Mouse (Mus musculus): ENCODE measurements at regions not wholly inside any gene's neighbourhood (a gene's known extent, or its start where the extent isn't known, plus 50 kb on each side); places are given as distances from the start of the nearest gene placed in this dataset.
A peak's percentile ranks its signal among the peaks of the same experiment; 100 is the strongest.

DNA sequence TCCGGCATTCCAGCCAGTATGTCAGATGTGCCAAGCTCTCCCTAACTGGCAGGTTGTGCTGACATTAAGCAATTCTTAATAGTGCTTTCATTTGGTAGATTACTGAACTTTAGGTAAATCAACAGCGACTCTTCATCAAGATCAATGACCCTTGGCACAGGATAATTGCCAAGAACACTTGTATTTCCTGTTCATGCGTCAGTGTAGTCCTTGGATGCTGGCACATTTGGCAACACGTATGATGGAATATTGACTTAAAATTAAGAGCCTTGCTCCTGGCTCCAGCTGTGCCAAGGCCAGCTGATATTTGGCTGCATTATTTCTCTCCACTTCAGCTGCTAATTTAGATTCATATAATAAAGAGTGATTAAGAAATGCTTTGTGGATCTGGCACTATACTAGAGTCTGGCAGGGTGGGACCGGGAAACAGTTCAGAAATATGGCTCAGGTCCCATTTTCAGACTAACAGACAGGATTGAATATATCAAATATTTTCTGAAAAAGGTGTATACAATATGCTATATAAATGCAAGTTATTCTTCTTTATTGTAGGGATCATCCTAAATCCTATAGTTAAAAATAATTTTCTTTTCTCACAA is 365.5 kb downstream of the Mllt3 start:
- no peak for DNase-seq (ENCODE audit: low spot score)

DNA sequence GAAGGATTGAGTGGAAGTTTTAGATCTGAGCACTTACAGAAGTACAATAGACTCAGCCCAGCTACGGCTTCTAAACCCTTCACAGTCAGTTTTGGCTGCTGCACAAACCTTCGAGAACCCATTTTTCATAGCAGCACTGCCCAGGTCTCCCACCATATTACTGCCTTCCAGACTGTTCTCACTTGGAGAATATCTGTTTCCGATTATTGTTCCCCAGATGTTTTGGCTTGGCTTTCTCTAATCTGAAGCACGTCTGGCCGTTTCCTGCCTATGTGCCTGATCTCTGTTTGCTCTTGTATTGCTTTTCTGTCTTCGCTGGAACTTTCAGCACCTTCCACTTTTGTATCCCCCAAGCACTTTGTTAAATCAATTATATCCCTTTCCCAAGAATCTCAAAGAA is 368.0 kb downstream of the Mllt3 start:
- no peak for DNase-seq (ENCODE audit: low spot score)

DNA sequence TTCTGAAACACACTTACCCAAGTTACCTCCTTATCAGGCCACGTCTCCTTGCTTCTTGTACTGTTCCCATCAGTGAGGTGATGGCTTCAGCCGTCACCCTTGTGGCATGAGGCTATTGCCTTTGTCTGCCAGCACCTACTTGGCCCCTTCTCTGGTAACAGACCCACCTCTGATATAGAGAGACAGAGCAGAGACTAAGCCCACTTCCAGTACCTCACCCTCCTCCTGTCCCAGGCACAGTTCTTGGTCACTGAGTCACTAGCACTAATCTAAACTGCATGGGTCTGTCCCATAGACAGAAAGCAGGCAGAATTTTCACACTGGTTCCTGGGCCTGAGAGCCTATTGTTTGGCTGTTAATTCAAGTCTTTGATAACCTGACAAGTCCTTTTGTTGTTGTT is 370.3 kb downstream of the Mllt3 start:
- no peak for DNase-seq (ENCODE audit: low spot score)

DNA sequence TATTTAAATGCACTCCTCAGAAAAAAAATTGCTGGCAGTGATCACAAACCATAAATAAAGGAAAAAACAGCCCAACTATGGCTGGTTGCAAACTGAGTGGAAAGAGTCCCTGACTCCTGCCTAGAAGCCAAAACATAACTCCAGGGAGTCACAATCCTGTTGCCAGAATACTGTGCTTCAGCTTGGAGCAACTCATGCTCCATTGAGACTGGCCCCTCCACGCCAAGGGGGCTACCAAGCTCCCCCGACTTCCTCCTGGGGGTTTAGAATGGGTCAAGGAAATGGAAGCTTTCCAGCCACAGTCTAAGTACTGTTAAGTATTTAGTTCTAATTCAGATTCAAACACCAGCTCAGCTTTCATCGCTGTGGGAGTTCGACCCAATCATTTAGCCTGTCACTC is 374.8 kb downstream of the Mllt3 start:
- no peak for DNase-seq (ENCODE audit: low spot score)

DNA sequence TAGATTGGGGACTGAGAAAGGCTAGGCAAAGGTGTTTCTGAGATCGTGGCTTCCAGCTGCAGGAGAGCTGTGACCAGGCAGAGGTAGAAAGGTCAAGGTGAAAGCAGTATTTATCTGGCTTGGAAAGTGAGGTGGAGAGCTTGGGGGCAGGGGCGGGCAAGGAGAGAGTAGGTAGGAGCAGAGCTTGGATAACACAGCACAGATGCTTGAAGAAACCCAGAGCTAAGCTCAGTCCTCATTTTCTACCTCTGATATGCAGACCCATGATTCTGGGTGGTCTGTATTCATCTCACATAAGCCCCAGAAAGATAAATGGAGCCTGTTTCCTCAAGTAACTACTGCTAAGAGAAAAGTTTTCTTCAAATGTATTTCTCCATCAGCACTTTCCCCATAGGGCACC is 375.3 kb downstream of the Mllt3 start:
- DNase-seq (ENCODE audit: low spot score) = no peak

DNA sequence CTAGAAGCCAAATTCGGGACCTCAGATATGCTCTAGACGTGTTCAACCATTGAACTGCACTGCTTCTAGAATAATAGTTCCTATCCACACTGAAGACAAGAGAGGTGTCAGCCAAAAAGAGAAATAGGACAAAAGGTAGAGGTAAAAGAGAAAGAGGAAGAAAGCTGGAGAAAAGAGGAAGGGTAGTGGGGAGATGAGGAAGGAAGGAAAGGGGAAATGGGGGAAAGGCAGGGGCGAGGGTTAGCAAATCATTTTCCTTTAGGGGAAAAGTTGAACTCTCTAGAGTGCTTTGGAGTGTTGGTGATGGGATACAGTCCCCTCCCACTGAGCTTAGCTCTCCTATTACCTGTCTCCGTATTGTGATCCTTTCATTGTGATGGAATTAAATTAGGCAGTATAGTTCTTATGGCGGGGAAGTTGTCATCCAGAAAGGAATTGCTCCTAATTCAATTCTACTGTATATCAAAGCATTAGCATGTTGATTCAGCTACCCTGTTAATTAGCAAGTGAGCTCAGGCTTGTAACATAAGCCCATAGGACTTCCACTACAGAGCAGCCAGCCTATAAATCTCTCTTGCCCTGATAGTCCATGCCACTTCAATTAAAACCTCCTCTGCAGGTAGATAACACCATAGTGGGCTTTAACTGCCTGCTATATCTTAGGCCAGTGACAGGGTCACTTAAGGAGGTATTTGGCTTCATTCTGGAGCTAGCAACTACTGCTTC is 379.6 kb downstream of the Mllt3 start:
- no peak for DNase-seq (ENCODE audit: low spot score)

DNA sequence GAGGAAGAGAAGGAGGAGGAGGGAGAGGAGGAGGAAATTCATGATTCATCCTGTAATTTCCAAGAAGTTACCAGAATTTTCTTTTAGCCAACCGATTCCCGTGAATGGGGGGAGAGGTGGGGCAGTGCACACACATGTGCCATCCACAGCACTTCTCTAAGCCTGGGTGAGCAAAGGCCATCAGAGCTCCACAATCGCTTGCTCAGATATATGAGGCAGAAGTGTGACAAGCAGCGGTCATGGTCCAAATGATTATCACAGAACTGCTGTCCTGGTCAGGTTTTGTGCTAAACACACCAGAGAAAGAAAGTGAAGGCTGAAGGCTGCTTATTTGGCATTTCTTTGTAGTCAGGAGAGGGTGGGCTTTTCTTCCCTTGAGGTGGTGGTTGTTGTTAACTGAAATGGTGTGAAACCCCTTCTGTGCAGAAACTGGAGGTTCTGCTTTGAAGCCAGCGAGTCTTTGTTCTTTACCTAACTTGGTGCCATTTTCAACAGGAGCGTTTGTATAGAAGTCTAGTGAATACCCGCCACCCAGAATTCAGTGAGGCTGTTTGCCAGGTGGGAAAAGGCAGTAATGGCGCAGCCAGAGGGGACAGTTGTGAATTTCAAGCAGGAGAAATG is 380.7 kb downstream of the Mllt3 start:
- no peak for DNase-seq (ENCODE audit: low spot score)

DNA sequence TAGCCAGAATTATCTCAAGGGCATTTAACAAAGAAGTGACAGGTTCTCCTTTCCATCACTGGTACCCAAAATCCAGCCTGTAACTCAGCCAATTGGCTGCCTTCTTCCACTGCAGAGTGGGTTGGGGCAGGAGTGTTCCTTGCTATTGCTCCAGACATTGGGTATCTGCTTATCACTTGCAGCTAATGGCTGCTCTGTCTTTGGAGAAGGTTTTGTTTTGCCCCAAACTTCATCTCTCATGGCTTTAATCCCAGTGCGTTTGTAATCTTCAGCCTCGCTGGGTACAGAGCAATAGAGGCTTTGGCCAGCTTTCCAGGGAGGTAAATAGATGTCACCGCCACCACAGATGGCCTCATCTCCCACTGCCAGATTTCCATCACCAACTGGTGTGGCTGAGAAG is 381.9 kb downstream of the Mllt3 start:
- no peak for DNase-seq (ENCODE audit: low spot score)

DNA sequence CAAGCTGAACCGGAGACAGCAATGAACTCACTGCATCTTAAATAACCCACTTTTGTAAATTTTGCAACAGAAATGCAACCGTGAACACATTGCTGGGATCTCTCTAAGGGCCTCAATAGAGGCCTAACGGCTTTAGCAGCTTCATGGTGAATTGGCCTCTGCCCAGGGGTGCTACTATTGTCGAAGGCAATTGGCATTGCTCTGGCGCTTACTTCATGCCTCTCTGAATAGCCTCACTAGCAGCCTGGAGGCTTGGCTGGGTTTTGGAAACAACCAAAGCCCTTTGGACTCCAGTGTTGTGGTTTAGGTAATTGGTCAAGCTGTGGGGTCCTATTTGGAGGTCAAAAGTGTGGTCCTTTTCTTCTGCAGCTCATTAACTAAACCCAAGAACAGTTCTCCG is 382.3 kb downstream of the Mllt3 start:
- peak; percentile 20 for DNase-seq (ENCODE audit: low spot score)

DNA sequence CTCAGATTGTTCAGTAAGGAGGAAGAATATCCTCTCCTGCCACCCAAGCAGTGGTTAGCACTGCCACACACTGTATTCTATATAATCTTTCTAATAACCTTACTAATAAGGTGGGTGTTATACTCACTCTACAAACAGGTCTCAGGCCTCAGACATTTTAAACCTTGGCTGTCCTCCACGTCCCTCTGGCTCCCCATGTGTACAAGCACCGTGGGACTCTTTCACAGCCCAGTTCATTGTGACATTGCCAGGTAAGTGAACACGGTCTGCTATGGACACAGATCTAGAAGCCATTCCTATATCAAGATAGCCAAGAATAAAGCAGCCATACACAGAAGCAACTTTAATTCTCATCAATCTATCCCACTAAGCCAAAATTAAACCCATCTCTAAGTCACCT is 382.8 kb downstream of the Mllt3 start:
- DNase-seq (ENCODE audit: low spot score) = no peak

DNA sequence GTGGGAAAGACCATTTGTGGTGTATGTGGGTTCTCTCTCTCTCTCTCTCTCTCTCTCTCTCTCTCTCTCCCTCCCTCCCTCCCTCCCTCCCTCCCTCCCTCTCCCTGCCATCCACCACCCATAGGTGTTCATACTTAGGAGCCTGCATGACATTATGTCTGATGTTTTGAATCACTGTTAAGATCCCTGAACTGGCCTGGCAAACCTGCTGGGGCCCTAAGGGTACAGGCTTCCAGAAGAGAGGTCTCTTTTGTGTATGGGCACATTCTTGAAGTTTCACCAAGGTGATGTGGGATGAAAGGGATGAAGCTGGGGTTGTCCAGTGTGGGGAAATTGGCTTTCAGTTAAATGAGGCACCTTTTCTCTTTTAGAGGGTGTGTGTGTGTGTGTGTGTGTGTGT is 384.2 kb downstream of the Mllt3 start:
- no peak for DNase-seq (ENCODE audit: low spot score)

DNA sequence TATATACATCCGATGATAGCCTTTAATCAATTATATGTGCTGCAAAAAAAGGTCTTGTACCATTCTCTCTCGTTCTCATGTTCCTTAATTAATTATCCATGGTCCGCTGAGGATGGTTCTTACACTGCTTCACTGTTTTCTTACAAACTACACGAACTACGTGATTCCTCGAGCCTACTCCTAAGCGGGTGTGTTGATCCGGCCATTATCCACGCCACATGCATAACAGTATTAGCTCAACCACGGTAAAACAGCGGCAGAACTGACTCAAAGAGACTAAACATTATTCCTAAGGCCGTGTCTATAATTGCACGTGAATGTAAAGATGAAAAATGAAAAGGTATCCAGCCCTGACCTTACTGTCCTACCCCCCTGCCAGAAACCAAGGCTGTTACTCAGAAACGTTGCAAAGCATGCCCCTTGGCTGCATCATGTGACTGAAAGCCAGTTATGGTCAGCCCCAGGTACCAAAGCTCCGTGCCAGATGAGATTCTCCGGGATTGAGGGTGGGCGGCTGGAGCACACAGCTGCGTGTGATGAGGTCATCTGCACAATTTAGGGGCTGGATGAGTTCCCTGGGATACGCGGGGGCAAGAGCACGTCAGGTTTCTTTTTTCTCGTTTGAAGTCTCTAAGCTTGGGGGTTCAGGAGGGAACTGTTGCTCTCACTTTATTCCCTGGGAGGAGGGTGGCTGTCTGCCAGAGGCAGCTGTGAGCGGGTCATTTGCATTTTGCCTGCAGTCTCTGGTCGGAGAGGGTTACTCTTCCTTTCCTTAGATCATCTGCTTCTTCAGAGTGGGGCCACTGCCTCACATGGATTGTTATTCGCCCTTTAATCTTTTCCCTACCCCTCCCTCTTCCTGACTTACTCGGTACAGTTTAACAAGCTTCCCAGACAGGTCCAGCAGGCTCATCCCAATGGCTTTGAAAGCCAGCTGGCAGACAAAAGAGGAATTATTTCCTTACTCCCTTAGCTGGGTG is 384.9 kb downstream of the Mllt3 start:
- DNase-seq (ENCODE audit: low spot score) = no peak

DNA sequence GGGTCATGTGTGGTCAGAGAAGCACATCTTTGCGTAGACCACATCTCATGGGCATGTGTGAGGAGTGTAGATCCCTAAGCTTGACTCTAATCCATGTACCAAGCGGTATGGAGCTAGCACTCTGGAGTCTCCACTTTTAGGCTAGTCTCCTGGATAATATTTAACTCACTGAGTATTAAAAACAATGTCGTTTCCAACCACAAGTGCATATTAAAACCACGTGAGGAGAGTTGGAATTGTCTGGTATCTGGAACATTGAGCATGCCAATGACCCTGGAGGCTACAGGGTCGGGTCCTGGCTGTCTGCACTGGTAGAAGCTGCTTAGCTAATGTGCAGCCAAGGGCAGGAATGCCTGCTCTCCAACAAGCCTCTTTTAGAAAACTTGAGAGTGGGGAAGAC is 391.2 kb downstream of the Mllt3 start:
- DNase-seq (ENCODE audit: low spot score) = no peak

DNA sequence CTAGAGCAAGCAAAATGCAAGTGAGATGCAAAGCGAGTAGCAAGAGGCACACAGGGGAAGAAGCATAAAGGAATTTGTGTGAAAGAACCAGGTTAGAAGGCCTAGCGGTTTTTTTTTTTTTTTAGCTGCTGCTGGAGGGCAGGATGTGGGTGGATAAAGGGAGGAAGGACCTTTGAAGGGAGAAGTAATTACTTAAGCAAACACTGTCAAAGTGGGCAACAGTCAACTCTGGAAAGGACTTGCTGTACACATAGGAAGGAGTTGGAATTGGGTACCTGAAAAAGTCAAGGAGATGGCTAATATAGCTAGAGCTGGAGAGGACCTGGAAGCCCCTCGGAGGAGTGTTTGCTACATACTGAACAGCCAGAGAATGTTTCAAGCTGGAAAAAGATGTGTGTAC is 391.6 kb downstream of the Mllt3 start:
- DNase-seq (ENCODE audit: low spot score) = no peak

DNA sequence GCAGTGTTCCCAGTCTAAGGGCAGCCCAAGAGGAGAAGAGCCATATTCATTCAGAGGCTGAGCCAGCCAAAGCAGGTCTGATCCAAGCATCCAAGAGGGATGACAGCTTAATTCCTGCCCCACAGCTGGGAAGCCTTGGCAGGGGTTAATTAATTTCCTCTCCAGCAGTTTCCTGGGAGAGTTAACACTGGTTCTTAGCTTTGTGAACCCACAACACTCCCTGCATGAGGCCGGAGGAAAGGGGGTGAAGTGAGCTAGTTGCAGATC is 394.9 kb downstream of the Mllt3 start:
- no peak for DNase-seq (ENCODE audit: low spot score)

DNA sequence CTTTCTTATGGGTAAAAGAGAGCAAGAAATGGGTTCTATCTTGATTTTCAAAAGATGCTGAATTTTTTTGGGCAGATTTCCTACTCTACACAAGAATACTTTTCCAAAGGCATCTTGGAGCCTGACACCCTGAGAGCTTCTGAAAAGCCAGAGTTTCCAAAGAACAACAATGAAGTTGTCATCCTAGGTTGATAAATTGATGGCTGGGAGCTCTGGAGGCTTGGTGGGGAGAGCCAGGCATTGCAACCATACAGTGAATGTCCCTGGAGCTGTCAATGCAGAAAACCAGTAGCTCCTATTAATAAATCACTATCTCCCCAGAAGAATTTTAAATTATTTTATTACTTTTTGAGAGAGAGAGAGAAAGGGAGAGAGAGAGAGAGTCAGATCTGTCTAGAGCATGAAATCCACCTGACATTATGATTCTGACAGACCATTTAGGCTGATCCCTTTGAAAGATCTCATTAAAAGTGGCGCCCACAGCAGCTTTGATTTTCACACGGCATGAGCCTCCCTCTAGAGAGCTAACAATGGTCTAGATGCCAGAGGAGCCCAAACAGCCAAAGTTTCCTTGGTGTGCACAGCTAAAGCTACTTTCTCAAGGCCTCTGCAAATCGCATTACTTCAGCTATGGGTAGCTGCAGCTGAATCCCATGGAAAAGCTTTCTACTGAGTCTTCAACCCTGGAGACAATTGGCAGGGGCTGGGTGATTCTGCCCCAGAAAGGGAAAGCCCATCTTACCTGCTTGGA is 395.4 kb downstream of the Mllt3 start:
- no peak for DNase-seq (ENCODE audit: low spot score)

DNA sequence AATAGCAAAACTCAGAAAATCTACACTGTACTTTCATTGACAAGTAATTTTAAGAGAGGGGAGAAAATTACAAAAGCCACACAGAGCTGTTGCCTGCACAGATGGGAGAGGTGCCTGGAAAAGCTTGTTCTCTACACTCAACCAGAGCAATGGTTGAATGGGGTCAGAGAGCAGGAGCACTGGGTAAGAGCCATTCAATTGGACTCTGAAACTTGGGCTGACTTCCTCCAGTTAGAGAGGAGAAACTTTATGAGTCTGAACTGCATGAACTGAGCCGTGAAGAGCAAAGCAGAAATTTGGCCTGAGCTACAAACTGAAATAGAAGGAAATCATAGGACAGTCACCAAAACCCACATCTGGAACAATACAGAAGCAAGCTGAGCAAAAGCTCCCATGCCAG is 380.8 kb upstream of the Slc24a2 start:
- no peak for DNase-seq (ENCODE audit: low spot score)

DNA sequence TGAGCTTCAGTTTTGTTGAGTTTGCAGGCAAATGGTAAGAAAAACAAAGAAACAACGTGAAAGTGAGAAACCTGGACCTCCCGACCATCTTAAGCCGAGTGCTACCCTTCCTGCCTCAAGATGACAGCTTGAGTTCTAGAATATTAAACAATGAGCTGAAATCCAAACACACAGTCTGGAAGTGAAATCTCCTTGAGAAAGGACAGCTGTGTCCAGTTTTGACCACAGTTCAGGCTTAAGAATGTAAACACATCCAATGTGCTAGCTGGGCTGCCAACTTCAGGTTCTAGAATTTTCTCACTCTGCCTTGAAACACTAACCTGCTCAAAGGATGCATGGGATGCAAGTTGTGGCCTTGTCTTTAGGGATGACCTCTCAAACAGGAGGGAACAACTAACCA is 363.4 kb upstream of the Slc24a2 start:
- DNase-seq (ENCODE audit: low spot score) = no peak

DNA sequence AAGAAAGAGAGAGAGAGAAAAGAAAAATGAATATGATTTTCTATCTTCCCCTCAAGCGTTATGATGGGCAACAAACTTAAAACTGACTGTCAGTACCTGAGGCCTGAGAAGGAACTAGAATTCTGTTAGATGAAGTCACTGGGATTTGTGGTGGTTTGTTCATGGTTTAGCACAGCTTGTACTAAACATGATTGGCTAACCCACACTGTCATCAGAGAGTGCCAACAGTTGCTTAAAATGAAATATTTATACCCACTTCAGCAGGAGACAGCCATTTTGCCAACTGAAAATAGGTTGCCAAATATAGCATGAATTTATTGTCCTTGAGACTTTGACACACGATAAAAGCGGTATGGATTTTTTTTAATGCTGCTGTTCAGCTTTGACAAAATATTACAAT is 360.5 kb upstream of the Slc24a2 start:
- no peak for DNase-seq (ENCODE audit: low spot score)

DNA sequence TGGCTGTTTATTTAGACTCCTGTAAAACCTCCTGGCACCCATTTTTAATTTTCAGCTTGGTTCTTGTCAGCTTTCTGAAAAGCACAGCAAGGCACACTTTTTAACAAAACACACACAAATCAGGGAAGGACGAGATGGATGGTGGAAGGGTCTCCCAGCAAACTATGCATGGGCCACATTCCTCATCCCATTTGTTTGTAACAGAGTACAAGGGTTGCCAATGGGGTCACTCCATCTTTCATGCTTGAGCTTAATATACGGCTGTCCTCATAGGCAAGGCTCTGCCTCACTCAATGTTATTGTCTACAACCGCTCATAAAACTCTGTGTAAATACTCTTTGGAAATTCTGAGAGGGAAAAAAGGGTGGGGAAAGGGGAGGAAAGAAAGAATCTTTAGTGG is 347.9 kb upstream of the Slc24a2 start:
- no peak for DNase-seq (ENCODE audit: low spot score)

DNA sequence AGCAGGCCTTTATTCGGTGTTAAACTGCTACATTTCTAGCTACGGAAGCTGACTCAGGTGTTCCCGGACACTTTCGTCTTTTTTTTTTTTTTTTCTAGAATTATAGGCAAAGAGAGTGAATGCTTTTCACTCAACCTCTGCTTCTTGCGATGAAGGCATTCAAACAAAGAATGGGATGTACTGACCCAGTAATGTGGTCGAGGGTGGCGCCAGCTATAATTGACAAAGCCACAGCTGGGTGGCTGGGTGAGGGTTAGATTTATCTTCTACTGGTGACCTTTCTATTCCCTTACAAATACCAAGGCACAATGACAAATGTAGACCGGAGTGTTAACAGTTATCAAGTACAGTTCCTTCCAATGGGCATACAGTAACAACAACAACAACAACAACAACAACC is 340.7 kb upstream of the Slc24a2 start:
- no peak for DNase-seq (ENCODE audit: low spot score)

DNA sequence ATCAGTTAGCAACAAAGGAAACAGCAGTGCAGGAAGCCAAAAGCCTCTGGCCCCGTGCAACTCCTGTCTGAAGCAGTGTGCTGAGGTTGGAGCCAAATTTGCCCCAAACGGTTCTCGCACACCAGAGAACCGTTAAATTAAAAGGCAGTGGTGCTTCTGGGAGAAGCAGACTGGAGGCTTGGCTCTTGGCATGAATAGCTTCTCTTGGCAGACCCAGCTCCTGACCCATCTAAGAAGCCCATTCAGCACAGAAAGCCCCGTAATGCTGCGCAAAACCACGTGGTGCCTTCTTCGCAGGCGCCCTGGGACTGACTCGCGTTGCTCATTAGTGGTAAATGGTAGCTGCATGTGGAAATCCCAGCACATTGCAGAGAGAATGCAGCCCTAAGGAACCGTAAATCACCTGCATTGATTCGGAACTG is 340.2 kb upstream of the Slc24a2 start:
- no peak for DNase-seq (ENCODE audit: low spot score)

All from heart, adult 8-10 months (tissue).